Mouse (Mus musculus): ENCODE measurements around the gene Rasgrp2.

The Rasgrp2 gene

GRCm38 (mm10) chr19:6425595-6425994 lies 26.5 kb downstream of the Rasgrp2 start:
- in situ Hi-C loops (cut with MboI, MseI), result no loop called here

GRCm38 (mm10) chr19:6426703-6427500 lies 27.8 kb downstream of the Rasgrp2 start:
- in situ Hi-C loops (cut with MboI, MseI), result no loop called here

GRCm38 (mm10) chr19:6427653-6428434 lies 28.7 kb downstream of the Rasgrp2 start:
- in situ Hi-C loops (cut with MboI, MseI), result no loop called here

GRCm38 (mm10) chr19:6428501-6429200 lies 29.5 kb downstream of the Rasgrp2 start:
- in situ Hi-C loops (cut with MboI, MseI), result no loop called here

- in situ Hi-C loops (cut with MboI, MseI), result no loop called here
Measured at GRCm38 (mm10) chr19:6443016-6443415, 43.9 kb downstream of the Rasgrp2 start.

- in situ Hi-C loops (cut with MboI, MseI), result loop anchor here in 1 of 2 experiments (5.0 kb wide), 1 partner anchor 376 kb away; no protein-coding TSS in a partner anchor
Measured at GRCm38 (mm10) chr19:6445761-6446423, 46.8 kb downstream of the Rasgrp2 start.

- in situ Hi-C loops (cut with MboI, MseI), result loop anchor here in 1 of 2 experiments (5.0 kb wide), 1 partner anchor 375 kb away; no protein-coding TSS in a partner anchor
Measured at GRCm38 (mm10) chr19:6446736-6447437, 47.7 kb downstream of the Rasgrp2 start.

GRCm38 (mm10) chr19:6448752-6449151 lies 49.6 kb downstream of the Rasgrp2 start:
- in situ Hi-C loops (cut with MboI, MseI), result loop anchor here in 1 of 2 experiments (5.0 kb wide), 1 partner anchor 374 kb away; no protein-coding TSS in a partner anchor

GRCm38 (mm10) chr19:6449841-6450240 lies 50.7 kb downstream of the Rasgrp2 start:
- in situ Hi-C loops (cut with MboI, MseI), result loop anchor here (5.0 to 10.0 kb wide), 3 partner anchors 365 to 1865 kb away; no protein-coding TSS in a partner anchor

- in situ Hi-C loops (cut with MboI, MseI), result loop anchor here (10.0 kb wide), 2 partner anchors 363 to 1867 kb away; no protein-coding TSS in a partner anchor
Measured at GRCm38 (mm10) chr19:6452030-6452494, 52.9 kb downstream of the Rasgrp2 start.

GRCm38 (mm10) chr19:6452672-6453310 lies 53.7 kb downstream of the Rasgrp2 start:
- in situ Hi-C loops (cut with MboI, MseI), result loop anchor here (10.0 kb wide), 2 partner anchors 362 to 1868 kb away; no protein-coding TSS in a partner anchor

- in situ Hi-C loops (cut with MboI, MseI), result loop anchor here (10.0 kb wide), 2 partner anchors 361 to 1869 kb away; no protein-coding TSS in a partner anchor
Measured at GRCm38 (mm10) chr19:6453349-6453748, 54.2 kb downstream of the Rasgrp2 start.

- in situ Hi-C loops (cut with MboI, MseI), result loop anchor here (10.0 kb wide), 2 partner anchors 361 to 1869 kb away; no protein-coding TSS in a partner anchor
Measured at GRCm38 (mm10) chr19:6454041-6454720, 55.0 kb downstream of the Rasgrp2 start.

- in situ Hi-C loops (cut with MboI, MseI), result loop anchor here (5.0 to 10.0 kb wide), 4 partner anchors 33 to 1875 kb away; partner anchors contain the start of gene Nrxn2 (in 1 of the 2)
Measured at GRCm38 (mm10) chr19:6459504-6459903, 60.4 kb downstream of the Rasgrp2 start.

GRCm38 (mm10) chr19:6462841-6463240 lies 63.7 kb downstream of the Rasgrp2 start:
- in situ Hi-C loops (cut with MboI, MseI), result no loop called here

GRCm38 (mm10) chr19:6464306-6465071 lies 65.3 kb downstream of the Rasgrp2 start:
- in situ Hi-C loops (cut with MboI, MseI), result no loop called here
